Mouse (Mus musculus) midbrain, embryonic 11.5 days (tissue): ENCODE results near the gene Inpp5k. TPM values are rescaled to one million over a fixed set of nuclear protein-coding genes. Genes with fewer than 3 reads are reported as not detected.

Source experiments
- ATAC-seq: fragments of 200-750 bp; cut with Nextera tagmentation; 2 replicates; pipeline ENCODE4 v1.8.0; 2017; ENCODE audit warnings: moderate TSS enrichment, moderate library complexity; ENCODE audit not compliant: low FRiP score
- DNase-seq: peaks from one replicate; pipeline ENCODE4 v3.0.0; 2015; ENCODE audit warnings: low spot score; ENCODE audit errors: missing footprints
- H3K27ac ChIP-seq: fragments of 300-500 bp; sonication (generic); 2 replicates; pipeline ENCODE4 v1.5.1; 2014; ENCODE audit warnings: low read depth, low read length
- H3K27me3 ChIP-seq: fragments of 300-500 bp; sonication (generic); 2 replicates; pipeline ENCODE4 v1.6.1; 2014; ENCODE audit warnings: mild to moderate bottlenecking, low read length, moderate library complexity, mixed read lengths; ENCODE audit not compliant: control insufficient read depth, insufficient read depth
- H3K36me3 ChIP-seq: fragments of 300-500 bp; sonication (generic); 2 replicates; pipeline ENCODE4 v1.6.1; 2014; ENCODE audit warnings: mild to moderate bottlenecking, low read length, moderate library complexity, mixed read lengths; ENCODE audit not compliant: control insufficient read depth, insufficient read depth
- H3K4me1 ChIP-seq: fragments of 300-500 bp; sonication (generic); 2 replicates; pipeline ENCODE4 v1.6.1; 2014; ENCODE audit warnings: low read length; ENCODE audit not compliant: control insufficient read depth, insufficient read depth
- H3K4me2 ChIP-seq: fragments of 300-500 bp; sonication (generic); 2 replicates; pipeline ENCODE4 v1.6.1; 2014; ENCODE audit warnings: mild to moderate bottlenecking, moderate library complexity
- H3K4me3 ChIP-seq: fragments of 300-500 bp; sonication (generic); 2 replicates; pipeline ENCODE4 v1.5.1; 2014; ENCODE audit warnings: low read depth, low read length
- H3K9ac ChIP-seq: fragments of 300-500 bp; sonication (generic); 2 replicates; pipeline ENCODE4 v1.6.1; 2014; ENCODE audit warnings: low read length
- H3K9me3 ChIP-seq: fragments of 300-500 bp; sonication (generic); 2 replicates; pipeline ENCODE4 v1.6.1; 2016; ENCODE audit warnings: low read length; ENCODE audit not compliant: control insufficient read depth
- WGBS: fragments of 180-500 bp; shearing (Covaris S2); extraction: QIAGEN DNeasy Blood & Tissue Kit; methylation state at CpG from one replicate; pipeline ENCODE4 v1.1.7; 2014; 5-methylcytosine and 5-hydroxymethylcytosine counted together
- polyA plus RNA-seq: library from polyadenylated mRNA; unstranded; fragments of >200 nt; fragmentation: Nextera tagmentation; extraction: Ambion mirVana; gene quantifications from 2 replicates; pipeline ENCODE4 v1.2.1, GENCODE M21; 2014

Gene Inpp5k
- polyA plus RNA-seq, 1 experiment from 2014 or later: 25.6 TPM

DNA sequence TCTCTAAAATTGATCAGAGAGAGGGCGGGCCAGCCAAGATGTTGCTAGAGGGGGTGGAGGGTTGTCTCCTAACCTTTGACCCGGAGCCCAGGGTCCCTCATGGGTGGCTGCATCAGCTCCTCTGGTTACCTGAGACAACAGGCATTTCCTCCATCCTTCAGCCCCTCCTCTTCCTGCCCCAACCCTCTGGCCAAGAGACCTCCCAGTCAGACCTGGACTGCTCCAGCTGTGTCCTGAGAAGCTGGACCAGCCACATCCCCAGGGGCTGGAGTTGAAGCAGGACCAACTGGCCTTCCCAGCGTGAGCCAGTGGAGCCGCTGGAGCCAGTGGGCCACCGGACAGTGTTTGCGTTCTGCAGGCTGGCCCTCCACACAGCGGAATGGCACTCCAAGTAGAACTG lies 19.5 kb downstream of the Inpp5k start, which contains the start of gene Myo1c:
Myo1c (plus strand) TSS at position 194 of the 400 bp plus-strand sequence.
- ATAC-seq (no peak), DNase-seq (no peak)
- peak within 1 kb of the TSS; percentile 95 for H3K4me2 ChIP-seq
- H3K27ac ChIP-seq: no peak within 1 kb of the TSS
- peaks cover 15% of the 10 kb centered on the region for H3K4me1 ChIP-seq
- H3K9ac ChIP-seq: peak within 1 kb of the TSS; percentile 78
- H3K4me3 ChIP-seq: peak within 1 kb of the TSS; percentile 60
- 63% methylated on average over 7 of the region's 7 CpGs for WGBS
- H3K9me3 ChIP-seq: no peaks in the 10 kb centered on the region
- no peaks in the 10 kb centered on the region for H3K36me3 ChIP-seq
- H3K27me3 ChIP-seq: peaks cover 26% of the 10 kb centered on the region

DNA sequence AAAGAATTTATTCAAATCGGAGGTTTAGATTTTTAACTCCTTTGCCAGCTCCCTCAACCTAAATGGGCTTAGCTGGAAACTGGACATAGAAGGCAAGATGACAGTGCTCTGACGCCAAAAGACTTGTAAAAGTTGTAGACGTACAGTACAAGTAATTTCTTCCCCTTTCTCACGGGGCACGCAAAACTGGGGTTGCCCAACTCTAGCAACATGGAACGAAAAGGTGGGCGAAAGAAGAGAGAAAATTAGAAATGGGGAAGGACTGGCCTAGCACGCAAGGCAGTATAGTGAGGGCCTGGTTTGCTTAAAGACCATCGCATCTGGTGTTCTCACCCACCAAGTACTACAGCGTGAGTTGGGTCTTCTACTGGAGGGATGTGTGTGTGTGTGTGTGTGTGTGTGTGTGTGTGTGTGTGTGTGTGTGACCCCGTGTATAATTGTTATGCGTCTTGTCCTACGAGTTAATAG lies 20.2 kb downstream of the Inpp5k start:
- H3K9ac ChIP-seq: peak overlapping the region; percentile 78
- no peaks in the 10 kb centered on the region for H3K36me3 ChIP-seq
- WGBS: 42% methylated on average over 13 of the region's 13 CpGs
- H3K4me2 ChIP-seq: peak overlapping the region; percentile 95
- H3K4me1 ChIP-seq: peaks cover 15% of the 10 kb centered on the region
- DNase-seq (no peak), ATAC-seq (no peak; the same call in 1 of the 2 replicates)
- no peak overlapping the region for H3K27ac ChIP-seq
- peaks cover 28% of the 10 kb centered on the region for H3K27me3 ChIP-seq
- H3K9me3 ChIP-seq: no peaks in the 10 kb centered on the region
- peak overlapping the region; percentile 60 for H3K4me3 ChIP-seq

GRCm38 (mm10) chr11:75651426-75652221 lies 20.8 kb downstream of the Inpp5k start:
- H3K27me3 ChIP-seq: peaks cover 31% of the 10 kb centered on the region
- H3K27ac ChIP-seq: no peak overlapping the region
- ATAC-seq (peak; percentile 66), DNase-seq (peak; percentile 96)
- no peaks in the 10 kb centered on the region for H3K9me3 ChIP-seq
- H3K4me2 ChIP-seq: peak overlapping the region; percentile 95
- 1% methylated on average over 53 of the region's 54 CpGs for WGBS
- H3K36me3 ChIP-seq: no peaks in the 10 kb centered on the region
- H3K4me3 ChIP-seq: peak overlapping the region; percentile 60
- peak overlapping the region; percentile 78 for H3K9ac ChIP-seq
- H3K4me1 ChIP-seq: peaks cover 20% of the 10 kb centered on the region

- peak; percentile 90 for DNase-seq
- peak overlapping the region; percentile 78 for H3K9ac ChIP-seq
- peak overlapping the region; percentile 60 for H3K4me3 ChIP-seq
- no peak overlapping the region for H3K27ac ChIP-seq
- 17% methylated on average over 20 of the region's 20 CpGs for WGBS
- peak overlapping the region; percentile 95 for H3K4me2 ChIP-seq
- no peaks in the 10 kb centered on the region for H3K9me3 ChIP-seq
- H3K36me3 ChIP-seq: no peaks in the 10 kb centered on the region
- H3K27me3 ChIP-seq: peaks cover 33% of the 10 kb centered on the region
- no peak for ATAC-seq
- peaks cover 20% of the 10 kb centered on the region for H3K4me1 ChIP-seq
Observed at GRCm38 (mm10) chr11:75652222-75652941, 21.6 kb downstream of the Inpp5k start.

GRCm38 (mm10) chr11:75652942-75653684 lies 22.3 kb downstream of the Inpp5k start:
- peak overlapping the region; percentile 80; the same call in 1 of the 2 replicates for H3K4me2 ChIP-seq
- H3K9ac ChIP-seq: no peak overlapping the region
- peak overlapping the region; percentile 48; the same call in 1 of the 2 replicates for H3K4me3 ChIP-seq
- ATAC-seq (no peak), DNase-seq (peak; percentile 85)
- H3K27ac ChIP-seq: no peak overlapping the region
- H3K4me1 ChIP-seq: peaks cover 20% of the 10 kb centered on the region
- H3K27me3 ChIP-seq: peaks cover 33% of the 10 kb centered on the region
- H3K9me3 ChIP-seq: no peaks in the 10 kb centered on the region
- H3K36me3 ChIP-seq: no peaks in the 10 kb centered on the region
- WGBS: 30% methylated on average over 14 of the region's 14 CpGs

DNA sequence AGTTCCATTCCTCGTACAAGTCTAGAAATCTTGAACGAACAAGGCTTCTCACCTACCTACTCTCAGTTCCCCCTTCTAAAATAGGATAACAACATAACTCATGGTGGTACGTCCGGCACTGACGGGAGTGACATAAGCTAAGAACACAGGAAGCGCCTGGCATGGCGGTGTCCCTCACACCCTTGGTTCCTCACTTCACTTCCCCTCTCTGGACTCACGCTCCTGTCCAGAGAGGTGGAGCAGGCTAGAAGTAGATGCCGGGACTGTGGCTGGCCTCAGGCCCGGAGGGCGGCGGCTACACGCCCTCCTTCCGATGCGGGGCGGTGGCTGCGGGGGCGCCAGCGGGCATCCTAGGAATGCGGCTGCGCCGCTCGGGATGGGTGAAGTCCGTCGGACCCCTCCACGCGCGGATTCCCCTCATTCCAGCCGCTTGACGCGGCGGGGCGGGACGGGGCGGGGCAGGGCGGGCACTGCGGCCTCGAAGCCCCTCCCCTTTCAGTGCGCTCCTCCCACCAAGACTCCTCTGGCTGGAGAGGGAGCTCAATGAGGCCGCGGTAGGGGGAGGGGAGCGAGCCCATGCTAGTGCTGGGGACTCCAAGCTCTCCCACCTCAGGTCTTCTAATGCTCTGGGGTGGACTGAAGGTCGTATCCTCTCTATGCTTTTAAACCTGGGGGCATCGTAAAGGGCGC lies 23.1 kb downstream of the Inpp5k start:
- Histone ChIP-seq H3K27ac (no peak overlapping the region), H3K27me3 (peaks cover 33% of the 10 kb centered on the region)
- WGBS: under 1% methylated on average over 43 of the region's 45 CpGs

GRCm38 (mm10) chr11:75654471-75655390 lies 23.9 kb downstream of the Inpp5k start:
- H3K9ac ChIP-seq: peak overlapping the region; percentile 55; the same call in 1 of the 2 replicates
- WGBS: 41% methylated on average over 25 of the region's 25 CpGs
- H3K27ac ChIP-seq: no peak overlapping the region
- H3K36me3 ChIP-seq: no peaks in the 10 kb centered on the region
- DNase-seq (peak; percentile 87), ATAC-seq (no peak; the same call in 1 of the 2 replicates)
- no peaks in the 10 kb centered on the region for H3K9me3 ChIP-seq
- H3K4me3 ChIP-seq: peak overlapping the region; percentile 48
- peaks cover 33% of the 10 kb centered on the region for H3K27me3 ChIP-seq
- peak overlapping the region; percentile 80 for H3K4me2 ChIP-seq
- H3K4me1 ChIP-seq: peaks cover 20% of the 10 kb centered on the region

More for the DNA sequence above, 23.1 kb downstream of the Inpp5k start:
- Histone ChIP-seq H3K4me2 (peak overlapping the region; percentile 80), H3K9ac (peak overlapping the region; percentile 55), H3K36me3 (no peaks in the 10 kb centered on the region), H3K4me3 (peak overlapping the region; percentile 48), H3K4me1 (peaks cover 20% of the 10 kb centered on the region), H3K9me3 (no peaks in the 10 kb centered on the region)
- ATAC-seq (peak; percentile 79), DNase-seq (peak; percentile 97)
